Mouse (Mus musculus) testis, postnatal 14 days (tissue): Measurements from ENCODE around the gene Borcs6.
"Not testable (repeated sequence)": the region's sequence is repeated elsewhere in the genome, so short reads cannot be mapped to it uniquely, and the experiment has no call there.

Experiments
- DNase-seq: peaks from one replicate; pipeline ENCODE4 v3.0.0; 2021; ENCODE audit warnings: low spot score

Borcs6 gene

DNA sequence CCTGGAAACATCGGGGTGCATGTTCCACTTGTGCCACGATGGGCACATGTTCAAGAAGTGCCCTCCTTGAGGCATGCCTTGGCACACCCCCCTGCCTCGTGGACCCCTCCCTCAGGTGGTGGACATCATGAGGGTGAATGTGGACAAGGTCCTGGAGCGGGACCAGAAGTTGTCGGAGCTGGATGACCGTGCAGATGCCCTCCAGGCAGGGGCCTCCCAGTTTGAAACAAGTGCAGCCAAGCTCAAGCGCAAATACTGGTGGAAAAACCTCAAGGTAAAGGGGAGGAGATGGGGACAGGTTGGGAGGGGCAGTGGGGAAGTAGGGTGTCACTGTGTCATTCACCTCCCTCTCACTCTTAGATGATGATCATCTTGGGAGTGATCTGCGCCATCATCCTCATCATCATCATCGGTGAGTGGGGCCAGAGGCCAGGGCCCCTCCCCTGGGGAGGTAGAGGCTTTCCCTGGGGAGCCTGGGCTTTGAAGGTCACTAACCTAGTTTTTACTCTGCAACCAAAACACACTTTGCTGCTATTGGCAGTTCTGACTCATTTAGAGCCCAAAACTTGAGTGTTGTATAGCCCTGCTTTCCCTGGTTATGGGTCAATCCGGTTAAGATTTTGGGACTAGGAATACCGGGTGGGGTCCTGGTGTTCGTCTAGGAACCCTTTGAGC lies 30.2 kb downstream of the Borcs6 start:
- DNase-seq: no peak

DNA sequence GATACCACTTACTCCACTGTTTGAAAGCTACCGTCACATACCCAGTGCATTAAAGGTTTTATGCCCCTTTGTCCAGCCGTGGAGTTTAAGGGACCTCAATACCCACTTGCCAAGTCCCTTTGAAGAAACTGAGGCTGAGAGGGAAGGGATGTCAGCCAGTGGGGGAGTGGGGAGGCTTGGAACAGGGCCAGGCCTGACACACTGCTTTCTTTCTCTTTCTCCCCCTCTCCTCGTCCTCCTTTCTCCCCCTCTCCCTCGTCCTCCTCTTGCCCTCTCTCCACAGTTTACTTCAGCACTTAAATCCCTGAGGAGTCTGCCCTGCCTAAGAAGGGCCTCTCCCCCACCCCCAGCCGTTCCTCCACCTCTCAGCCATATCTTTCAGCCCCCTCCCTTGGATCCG lies 30.9 kb downstream of the Borcs6 start:
- peak; percentile 6 for DNase-seq

DNA sequence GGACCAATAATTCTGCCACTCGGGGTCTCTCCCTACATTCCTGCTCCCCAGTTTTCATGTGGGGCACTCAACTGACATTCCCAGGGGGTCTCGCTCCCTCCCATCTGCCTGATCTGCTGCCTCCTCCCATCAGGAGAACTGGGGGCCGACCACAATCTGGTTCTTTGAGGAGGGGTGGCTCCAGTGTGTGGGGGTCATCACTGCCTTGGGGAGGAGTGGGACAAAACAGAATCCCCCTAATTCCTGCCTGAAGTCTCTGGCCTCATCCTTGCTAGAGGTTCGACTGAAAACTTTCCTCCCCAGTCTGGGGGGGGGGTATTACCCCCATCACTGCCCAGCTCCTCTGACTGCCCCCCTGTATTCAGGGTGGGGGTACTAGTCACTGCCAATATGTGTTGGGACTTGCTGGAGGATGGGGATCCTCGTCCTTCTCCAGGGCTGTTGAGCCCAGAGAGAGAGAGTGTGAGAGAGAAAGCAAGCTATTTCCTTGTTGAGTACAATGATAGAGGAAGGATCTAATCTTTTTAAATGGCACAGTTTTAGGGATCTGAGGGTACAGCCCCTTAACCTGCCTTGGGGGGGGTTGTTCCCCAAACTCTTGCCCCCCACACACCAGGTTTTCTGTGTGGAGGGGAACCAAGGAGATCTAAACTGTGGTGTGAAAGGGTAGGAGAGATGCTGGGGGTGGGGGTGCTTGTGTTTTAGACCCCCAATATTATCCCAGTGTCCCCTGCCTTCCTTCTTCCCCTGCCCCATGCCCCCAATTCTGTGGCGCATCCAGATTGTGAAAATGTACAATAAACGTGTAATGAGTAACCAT lies 32.3 kb downstream of the Borcs6 start:
- DNase-seq: no peak

DNA sequence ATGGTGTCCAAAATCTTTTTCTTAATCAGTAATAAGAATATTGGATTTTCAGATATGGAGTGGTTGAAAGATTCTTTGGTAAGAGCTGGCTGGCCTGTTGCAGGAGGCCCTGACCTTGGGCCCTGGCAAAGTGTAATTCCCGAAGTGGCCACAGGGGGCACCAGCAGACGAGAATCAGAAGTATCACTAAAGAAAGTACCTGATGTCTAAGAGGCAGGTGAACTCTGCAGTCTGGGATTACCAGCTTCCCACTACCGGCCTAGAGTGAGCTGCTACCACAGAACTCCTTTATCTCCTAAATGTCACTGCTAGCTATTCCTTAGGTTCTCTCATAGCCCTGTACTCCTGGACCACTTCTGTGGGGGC lies 32.9 kb downstream of the Borcs6 start:
- DNase-seq: peak; percentile 78

DNA sequence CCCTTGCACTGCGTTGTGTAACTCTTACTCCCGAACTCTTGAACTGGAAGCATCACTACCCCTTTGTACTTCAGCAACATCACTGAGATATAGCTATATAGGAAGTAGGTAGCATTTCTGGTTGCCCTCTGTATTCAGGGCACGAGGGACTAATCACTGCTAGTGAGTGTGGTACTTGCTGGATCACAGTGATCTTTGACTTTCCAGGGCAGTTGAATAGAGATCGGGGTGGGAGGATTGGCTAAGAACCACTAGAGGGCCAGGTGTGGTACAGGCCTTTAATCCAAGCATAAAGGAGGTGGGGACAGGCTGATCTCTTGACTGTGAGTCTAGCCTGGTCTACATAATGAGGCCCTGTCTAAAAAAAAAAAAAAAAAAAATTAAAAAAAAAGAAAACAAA lies 33.4 kb downstream of the Borcs6 start:
- no peak for DNase-seq

DNA sequence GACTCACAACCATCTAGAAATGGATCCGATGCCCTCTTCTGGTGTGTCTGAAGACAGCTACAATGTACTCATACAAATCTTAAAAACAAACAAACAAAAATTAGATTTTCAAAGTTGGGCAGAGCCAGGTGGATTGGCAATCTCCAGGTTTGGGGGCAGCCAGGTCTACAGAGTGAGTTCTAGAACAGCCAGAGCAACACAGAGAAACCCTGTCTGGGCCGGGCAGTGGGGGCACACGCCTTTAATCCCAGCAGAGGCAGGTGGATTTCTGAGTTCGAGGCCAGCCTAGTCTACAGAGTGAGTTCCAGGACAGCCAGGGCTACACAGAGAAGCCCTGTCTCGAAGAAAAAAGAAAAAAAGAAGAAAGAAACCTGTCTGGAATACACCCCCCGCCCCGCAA lies 34.3 kb downstream of the Borcs6 start:
- DNase-seq: not testable (repeated sequence)

DNA sequence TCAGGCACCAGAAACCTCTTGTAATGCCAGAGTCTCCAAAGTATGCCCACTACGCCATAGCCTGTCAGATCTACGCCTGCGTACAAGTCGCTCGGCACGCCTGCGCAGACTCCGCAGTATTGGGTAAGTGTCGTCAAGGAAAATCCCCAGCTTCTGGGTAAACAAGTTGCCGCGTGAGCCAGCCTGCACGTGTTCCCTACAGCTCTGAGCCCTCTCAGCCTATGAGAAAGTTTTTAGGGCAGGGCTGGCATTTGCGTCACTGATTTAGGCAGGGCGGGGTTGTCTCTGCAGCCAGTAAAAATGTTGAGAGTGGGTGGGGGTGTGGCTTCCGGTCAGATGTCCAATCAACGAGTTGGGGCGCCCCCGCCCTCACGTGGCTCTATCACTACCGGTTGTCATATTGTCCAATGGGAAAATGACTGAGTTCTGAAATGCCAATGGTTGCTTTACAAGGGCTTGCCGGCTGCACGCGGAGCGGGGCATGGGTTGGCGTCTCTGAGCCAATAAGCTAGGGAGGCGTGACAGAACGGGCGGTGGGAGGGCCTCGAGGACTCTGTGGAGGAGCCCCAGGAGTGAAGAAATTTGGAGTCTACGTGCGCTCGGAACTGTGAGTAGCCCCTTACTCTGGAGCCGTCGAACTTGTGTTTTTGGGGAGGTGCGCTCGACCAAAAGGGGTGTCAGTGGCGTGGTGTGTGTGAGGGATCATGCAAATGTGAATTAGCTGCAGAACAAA lies 35.3 kb downstream of the Borcs6 start, which contains the start of gene Per1:
Gene Per1, plus strand, starts transcription at position 521 of the 733 bp plus-strand sequence.
- DNase-seq: peak; percentile 99

DNA sequence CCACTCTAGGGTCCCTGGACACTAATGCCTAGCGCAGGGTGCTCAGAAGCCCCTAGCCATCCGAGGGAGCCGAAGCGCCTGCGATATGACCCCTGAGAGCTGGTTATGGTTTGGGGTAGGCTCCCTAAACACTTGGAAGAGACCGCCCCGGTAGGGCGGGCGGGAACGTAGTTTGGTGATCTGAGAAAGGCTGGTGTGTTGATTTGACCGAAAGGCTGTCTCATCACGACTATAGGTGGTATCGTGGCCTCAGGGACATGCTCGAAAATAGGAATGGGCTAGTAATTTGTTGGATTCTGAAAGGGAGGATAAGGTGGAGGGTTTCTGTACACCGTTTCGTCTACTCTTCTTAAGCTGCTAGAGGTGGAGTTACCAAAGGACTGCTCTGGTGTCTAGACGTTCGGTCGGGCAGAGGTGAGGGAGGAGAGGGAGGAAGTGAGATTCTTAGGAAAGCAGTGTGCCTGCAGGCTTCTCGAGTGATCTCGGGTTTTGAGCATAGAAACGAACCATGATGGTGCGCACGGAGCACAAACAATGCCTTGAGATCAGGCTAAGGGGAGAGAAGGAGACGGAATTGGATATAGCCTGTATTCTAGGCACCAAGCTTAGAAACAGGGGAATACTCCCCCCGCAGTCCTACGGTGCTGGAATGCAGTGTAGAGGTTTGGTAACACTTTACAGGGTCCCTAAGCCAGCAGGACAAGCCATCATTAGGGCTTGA lies 36.2 kb downstream of the Borcs6 start:
- no peak for DNase-seq

DNA sequence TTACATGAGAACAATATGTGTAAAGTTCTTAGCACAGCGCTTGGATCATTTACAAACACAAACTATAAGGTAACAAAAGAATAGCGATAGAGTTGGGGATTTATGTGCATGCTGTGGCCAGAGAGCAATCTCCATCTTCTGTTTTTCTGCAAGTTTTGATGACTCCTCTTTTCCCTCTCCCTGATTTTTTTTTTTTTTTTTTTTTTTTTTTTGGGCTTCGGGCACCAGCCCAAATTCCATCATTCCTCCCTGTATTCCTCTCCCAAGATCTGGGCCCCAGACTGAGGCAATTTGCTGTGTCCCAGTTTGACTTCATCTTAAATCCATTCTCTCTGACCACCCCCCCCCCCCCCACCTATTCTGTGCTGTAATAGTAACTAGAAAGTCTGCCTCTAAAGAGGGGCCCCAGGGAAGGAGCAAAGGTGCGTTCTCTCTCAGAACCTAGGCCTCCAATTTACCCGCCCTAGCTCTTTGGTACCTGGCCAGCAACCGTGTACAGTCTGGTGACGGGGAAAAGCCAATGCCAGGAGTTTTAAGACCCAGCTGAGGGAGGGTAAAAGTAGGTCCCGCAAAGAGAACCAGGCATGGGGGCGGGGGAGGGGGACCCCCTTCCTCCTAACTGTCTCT lies 37.0 kb downstream of the Borcs6 start:
- no peak for DNase-seq

DNA sequence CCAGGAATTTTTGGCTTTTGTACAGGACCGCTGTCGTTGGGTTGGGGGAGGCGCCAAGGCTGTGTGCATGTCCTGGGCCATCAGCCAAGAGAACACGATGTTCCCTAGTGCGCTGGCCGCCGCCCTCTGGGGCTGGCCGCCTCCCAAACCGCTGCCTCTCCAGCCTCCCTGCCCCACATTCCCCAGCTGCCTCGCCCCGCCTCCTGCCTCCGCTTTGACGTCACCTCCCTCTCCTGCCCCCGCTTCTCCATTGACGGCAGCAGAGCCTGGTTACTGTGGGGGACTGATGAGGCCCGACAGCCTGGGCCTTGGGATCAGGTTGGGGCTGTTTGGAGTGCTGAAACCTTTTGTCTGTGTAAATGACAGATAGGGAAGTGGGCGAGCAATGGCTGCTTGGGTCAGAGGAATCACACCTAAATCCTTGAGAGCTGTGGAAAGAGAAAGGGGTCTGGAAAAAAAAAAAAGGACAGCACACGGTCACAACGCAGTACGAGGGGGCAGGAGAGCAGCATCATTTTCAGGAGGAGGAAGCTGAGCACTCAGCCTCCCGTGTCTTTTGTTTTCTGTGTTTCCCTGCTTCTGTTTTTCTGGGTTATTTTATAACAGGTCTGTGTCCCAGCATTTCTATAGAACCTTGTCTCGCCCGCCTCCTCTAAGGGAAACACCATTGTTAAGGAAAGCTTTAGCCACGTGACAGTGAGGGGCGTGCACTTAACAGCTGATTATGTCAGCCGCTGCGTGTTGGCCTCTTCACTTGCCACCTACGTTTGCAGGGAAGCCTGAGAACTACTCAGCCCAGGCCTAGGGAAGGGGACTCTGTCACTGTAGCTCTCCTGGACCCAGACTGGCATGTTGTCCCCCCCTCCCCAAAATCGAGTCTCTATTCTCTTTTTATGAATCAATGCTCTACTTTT lies 37.7 kb downstream of the Borcs6 start:
- peak; percentile 95 for DNase-seq

DNA sequence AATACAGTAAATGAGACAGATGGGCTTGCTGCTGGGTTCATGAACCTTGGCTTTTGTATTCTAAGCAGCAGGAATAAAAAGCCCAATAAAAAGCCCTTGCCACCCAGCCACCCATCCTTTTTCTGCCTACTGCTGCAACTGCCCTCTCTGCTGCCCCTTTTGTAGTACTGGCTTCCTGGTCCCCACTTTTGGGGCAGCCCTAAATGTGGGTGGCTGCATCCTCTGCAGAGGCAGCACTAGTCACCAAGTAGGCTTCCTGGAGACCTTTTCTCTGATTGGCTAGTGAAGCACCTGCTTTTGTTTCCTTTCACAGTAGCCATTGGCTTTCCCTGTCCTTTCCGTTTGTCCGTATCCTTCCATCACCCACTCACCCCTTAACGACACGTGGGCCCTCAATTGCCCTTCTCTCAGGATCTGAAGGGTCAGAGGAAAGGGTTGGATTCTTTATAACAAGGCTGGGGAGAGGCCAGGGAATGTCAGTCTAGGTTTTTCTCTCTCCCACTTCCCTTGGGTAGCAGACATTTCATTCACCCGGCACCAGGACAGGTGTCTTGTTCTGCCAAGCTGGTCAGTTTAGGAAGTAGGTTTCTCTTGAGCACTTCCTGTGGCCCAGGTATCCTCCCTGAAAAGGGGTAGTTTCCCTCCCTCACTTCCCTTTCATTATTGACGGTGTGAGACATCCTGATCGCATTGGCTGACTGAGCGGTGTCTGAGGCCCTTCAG lies 38.7 kb downstream of the Borcs6 start:
- DNase-seq: no peak

DNA sequence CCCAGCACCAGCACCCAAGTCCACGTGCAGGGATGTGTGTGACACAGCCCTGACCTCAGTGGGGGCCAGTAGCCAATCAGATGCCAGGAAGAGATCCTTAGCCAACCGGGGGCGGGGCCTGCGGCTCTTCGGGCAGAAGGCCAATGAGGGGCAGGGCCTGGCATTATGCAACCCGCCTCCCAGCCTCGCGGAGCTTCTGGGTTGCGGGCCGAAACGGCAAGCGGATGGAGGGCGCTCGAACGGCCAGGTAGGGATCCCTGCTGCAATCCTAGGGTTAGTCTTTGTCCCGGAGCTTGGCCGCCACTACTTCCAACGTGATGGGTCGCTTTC lies 39.2 kb downstream of the Borcs6 start:
- DNase-seq: peak; percentile 94

DNA sequence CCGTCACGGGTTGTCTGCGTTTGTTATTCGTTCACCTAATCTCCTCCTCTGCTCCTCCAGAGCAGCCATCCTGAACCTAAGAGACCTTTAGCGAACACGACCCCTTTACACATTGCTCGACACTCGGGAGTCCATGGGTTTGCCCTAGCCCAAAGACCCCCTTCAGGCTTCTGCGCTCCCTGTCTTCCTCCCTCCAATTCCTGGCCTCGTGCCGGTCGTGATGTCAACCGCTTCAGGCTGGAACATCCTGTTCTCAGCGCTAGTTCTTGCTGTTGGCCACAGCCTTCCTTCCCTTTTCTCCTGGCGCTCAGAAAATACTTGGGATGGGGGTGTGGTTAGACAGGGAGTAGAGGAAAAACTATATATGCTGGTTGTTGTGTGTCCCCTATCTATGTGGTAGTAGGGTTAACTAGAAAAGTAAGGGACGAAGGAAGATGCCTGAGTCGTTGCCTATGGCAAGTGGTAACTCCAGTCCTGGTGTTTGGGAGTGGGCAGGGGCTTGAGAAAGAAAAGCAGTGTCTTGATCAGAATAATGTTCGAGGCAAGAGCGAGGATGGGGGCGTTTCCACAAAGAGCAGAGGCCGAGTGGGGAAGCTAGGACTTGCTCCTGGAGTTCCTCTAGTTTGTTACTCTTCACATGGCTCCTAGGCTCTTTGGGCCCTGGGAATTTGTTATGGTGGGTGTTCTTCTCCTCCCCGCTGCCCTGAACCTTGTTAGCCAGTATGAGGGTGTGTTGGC lies 39.8 kb downstream of the Borcs6 start:
- DNase-seq: peak; percentile 86

DNA sequence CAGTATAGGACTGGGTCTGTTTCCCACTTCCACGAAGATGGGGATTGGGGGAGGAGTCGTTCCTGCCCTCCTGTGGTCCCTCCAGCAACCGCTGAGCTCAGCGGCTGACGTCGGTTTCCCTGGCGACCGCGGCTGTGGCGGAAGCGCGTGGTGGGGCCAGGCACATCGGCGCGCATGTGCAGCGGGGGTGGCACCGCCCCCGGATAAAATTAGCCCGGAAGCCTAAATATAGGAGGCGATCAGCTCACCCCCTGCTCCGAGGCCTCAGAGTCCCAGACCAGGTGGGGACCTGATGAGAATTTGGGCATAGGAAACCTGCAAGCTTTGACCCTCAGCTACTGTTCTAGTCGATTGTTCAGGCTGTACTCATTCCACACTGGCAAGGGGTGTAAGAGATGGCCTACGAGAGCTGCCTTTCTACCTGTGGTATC lies 40.4 kb downstream of the Borcs6 start:
- peak; percentile 85 for DNase-seq

DNA sequence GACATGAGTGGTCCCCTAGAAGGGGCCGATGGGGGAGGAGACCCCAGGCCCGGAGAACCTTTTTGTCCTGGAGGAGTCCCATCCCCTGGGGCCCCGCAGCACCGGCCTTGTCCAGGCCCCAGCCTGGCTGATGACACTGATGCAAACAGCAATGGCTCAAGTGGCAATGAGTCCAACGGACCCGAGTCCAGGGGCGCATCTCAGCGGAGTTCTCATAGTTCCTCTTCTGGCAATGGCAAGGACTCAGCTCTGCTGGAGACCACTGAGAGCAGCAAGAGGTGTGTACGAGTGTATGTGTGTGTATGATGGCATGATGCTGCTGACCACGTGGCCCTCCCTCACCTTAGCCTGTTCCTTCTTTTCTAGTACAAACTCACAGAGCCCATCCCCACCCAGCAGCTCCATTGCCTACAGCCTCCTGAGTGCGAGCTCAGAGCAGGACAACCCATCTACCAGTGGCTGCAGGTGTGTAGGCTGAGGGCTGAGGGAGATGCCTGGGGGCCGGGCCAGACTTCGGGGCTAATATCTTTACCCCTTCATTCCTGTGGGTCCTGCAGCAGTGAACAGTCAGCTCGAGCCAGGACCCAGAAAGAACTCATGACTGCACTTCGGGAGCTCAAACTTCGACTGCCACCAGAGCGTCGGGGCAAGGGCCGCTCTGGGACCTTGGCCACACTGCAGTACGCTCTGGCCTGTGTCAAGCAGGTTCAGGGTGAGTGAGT lies 41.3 kb downstream of the Borcs6 start:
- DNase-seq: no peak

DNA sequence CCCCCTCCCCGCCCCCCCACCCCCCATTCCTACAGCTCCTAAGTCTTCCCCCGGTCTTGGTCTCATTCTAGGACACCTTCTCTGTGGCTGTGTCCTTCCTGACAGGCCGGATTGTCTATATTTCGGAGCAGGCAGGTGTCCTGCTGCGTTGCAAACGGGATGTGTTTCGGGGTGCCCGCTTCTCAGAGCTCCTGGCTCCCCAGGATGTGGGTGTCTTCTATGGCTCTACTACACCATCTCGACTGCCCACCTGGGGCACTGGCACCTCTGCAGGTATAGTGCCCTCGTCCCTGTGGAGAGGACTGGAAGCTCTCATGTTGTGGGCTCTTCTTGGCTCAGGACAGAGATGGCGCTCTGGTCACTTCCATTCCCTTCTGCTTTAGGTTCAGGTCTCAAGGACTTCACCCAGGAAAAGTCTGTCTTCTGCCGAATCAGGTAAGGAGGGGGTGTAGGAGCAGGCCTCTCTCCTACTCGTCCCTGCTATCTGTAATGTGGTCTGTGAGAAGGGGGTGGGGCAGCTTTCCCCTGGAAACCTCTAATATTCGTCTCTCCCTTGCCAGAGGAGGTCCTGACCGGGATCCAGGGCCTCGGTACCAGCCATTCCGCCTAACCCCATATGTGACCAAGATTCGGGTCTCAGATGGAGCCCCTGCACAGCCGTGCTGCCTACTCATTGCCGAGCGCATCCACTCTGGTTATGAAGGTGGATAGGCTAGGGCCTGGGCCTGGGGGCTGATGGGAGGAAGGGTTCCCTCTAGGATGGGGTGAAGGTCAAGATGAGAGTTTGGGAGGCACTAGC lies 42.3 kb downstream of the Borcs6 start:
- DNase-seq: no peak

DNA sequence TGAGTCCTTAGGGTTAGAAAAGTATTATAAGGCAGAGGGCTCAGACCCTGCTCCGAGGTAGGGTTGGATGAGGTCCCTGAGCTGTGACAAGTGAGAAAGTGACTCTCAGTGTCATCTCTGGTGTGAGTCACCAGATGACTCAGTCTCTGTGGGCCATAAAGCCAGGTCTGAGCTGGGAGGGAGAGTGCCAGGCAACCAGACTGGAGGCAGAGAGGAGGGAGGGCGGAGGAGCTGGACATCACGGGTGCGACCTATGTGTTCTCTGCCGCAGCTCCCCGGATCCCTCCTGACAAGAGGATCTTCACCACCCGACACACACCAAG lies 42.8 kb downstream of the Borcs6 start:
- DNase-seq: no peak

DNA sequence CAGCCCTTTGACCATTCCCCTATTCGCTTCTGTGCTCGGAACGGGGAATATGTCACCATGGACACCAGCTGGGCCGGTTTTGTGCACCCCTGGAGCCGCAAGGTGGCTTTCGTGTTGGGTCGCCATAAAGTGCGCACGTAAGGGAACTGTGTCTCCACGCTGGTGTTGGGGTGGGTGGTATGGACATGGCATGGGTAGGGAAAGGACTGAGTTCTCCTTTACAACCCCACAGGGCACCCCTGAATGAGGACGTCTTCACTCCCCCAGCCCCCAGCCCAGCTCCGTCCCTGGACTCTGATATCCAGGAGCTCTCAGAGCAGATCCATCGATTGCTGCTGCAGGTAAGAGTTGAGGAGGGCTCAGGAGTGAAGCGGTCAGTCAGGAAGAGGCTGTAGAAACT lies 43.6 kb downstream of the Borcs6 start:
- no peak for DNase-seq
